27 mouse cellular contexts compared by ENCODE assay signal in the genomic region with DNA sequence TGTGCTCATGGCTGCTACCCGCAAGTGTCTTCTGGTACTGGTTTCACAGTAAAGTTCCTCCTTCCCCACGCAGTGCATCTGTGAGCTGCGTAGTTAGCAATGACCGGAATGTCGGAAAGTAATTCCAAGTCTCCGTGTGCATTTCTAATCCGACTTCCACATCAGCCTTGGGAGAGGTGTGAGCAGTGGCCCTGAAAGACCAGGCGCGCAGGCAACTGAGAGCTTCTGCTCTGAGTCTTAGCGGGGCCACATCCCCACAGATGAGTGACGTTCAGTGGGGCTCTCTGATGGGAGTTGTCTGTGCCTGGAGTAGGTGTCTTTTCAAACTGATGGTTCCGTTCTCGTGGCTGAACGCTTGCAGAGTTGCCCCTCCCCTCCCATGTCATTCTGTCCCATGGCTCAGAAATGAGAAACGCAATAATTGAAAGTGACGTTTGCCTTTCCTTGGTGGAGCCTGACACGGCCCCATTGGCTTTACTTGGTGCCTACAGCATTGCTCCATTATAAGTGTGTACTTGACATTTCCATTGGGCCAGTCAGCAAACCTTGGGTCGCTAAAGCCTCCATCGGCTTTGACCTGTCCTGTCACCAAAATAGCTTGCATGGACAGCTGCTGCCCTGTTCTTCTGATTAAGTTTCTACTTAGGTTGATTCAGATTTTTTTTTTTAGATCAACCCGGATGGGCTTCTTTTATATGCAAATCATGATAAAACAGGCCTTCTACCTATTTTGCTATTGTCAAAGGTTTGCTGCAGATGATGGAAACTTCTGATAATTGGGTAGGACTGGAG. TPM values are rescaled to one million over a fixed set of nuclear protein-coding genes. Genes with fewer than 3 reads are reported as not detected.
DNase-seq lines count a peak whose midpoint lies in the region; ATAC-seq and TF ChIP-seq lines count a peak whose summit lies in the region.
"Had no signal": no experiment of that assay in that cellular context is flagged by ENCODE, and none has a peak within 500 bp of the region (broad histone marks: within the 10 kb centered on the region; RNA-seq: fewer than 3 reads in every experiment).

No protein-coding gene starts in this region.

- no peak overlapping the region for H3K4me3 ChIP-seq in midbrain, embryonic 11.5 days (ENCODE audit: low read depth, low read length)
- H3K4me3 ChIP-seq in midbrain, embryonic 16.5 days (ENCODE audit: low read depth, low read length) = no peak overlapping the region
- H3K4me3 ChIP-seq in heart, embryonic 11.5 days (ENCODE audit: low read depth, low read length) = no peak overlapping the region
- H3K4me3 ChIP-seq in heart, adult 2 months = no peak overlapping the region
- H3K4me3 ChIP-seq: embryonic facial prominence, embryonic 10.5 days; embryonic facial prominence, embryonic 13.5 days; erythroblast, embryonic 14.5 days; forebrain, embryonic 12.5 days; forebrain, embryonic 15.5 days; hindbrain, embryonic 13.5 days; intestine, embryonic 15.5 days had no signal

- no peaks in the 10 kb centered on the region for H3K27me3 ChIP-seq in midbrain, embryonic 11.5 days (ENCODE audit: control insufficient read depth, insufficient read depth, low read length)
- H3K27me3 ChIP-seq in midbrain, embryonic 16.5 days (ENCODE audit: control insufficient read depth, insufficient read depth, low read depth, low read length) = no peaks in the 10 kb centered on the region
- H3K27me3 ChIP-seq in heart, embryonic 11.5 days (ENCODE audit: control insufficient read depth, insufficient read depth, low read length) = no peaks in the 10 kb centered on the region
- no peaks in the 10 kb centered on the region for H3K27me3 ChIP-seq in heart, adult 2 months (ENCODE audit: control insufficient read depth, insufficient read depth, low read length)
- H3K27me3 ChIP-seq: CH12.LX; embryonic facial prominence, embryonic 13.5 days; forebrain, embryonic 12.5 days; forebrain, embryonic 15.5 days; hindbrain, embryonic 13.5 days; intestine, embryonic 15.5 days; Patski had no signal

- no peak for TF ChIP-seq CTCF in heart, adult 2 months (IDR thresholded peaks at IDR 0.05)

- no peak overlapping the region for H3K9ac ChIP-seq in midbrain, embryonic 11.5 days (ENCODE audit: low read length)
- no peak overlapping the region for H3K9ac ChIP-seq in midbrain, embryonic 16.5 days (ENCODE audit: low read depth, low read length)
- no peak overlapping the region for H3K9ac ChIP-seq in heart, embryonic 11.5 days (ENCODE audit: low read depth, low read length)
- H3K9ac ChIP-seq in heart, adult 2 months (ENCODE audit: low read depth, low read length) = no peak overlapping the region
- H3K9ac ChIP-seq: embryonic facial prominence, embryonic 13.5 days; forebrain, embryonic 12.5 days; forebrain, embryonic 15.5 days; hindbrain, embryonic 13.5 days; intestine, embryonic 15.5 days had no signal

- intact Hi-C loops in heart, adult 2 months (cut with DNase I) = no loop called here

- no peak overlapping the region for H3K27ac ChIP-seq in midbrain, embryonic 11.5 days (ENCODE audit: low read depth, low read length)
- no peak overlapping the region for H3K27ac ChIP-seq in midbrain, embryonic 16.5 days (ENCODE audit: low read length)
- H3K27ac ChIP-seq in heart, embryonic 11.5 days (ENCODE audit: low read depth, low read length) = no peak overlapping the region
- H3K27ac ChIP-seq in heart, adult 2 months = no peak overlapping the region
- H3K27ac ChIP-seq: embryonic facial prominence, embryonic 10.5 days; embryonic facial prominence, embryonic 13.5 days; forebrain, embryonic 12.5 days; forebrain, embryonic 15.5 days; hindbrain, embryonic 13.5 days; intestine, embryonic 15.5 days had no signal

- peak; percentile 40 for DNase-seq in gastrocnemius, adult 18-20 months (ENCODE audit: low spot score)
- DNase-seq in gastrocnemius, postnatal 4 days (ENCODE audit: low spot score in 2 of 2) = no peak
- peak; percentile 69 for DNase-seq in midbrain, embryonic 11.5 days (ENCODE audit: low spot score, missing footprints)
- DNase-seq in retina, postnatal 1 day = peak; percentile 32
- no peak for DNase-seq in liver
- no peak for DNase-seq in heart, adult 2 months
- DNase-seq: adrenal gland, adult 2 months; adrenal gland, postnatal 14 days; cerebellum, adult 11 months; cerebellum, adult 2 months; cerebellum, adult 9-11 months; cerebellum, postnatal 25 days; embryo, embryonic 11 days; gastrocnemius, postnatal 14 days had no signal

- TF ChIP-seq POLR2A in heart, adult 2 months (IDR thresholded peaks at IDR 0.05; ENCODE audit: insufficient read depth, low read depth, low read length) = no peak

- ATAC-seq in midbrain, embryonic 11.5 days (ENCODE audit: low FRiP score) = no peak
- ATAC-seq in midbrain, embryonic 16.5 days = no peak
- no peak for ATAC-seq in heart, embryonic 11.5 days (replicated peaks; ENCODE audit: insufficient number of reproducible peaks, low FRiP score, low TSS enrichment)
- ATAC-seq: forebrain, embryonic 15.5 days; hindbrain, embryonic 16.5 days; intestine, embryonic 15.5 days; Patski had no signal

- 85% methylated on average over 20 of the region's 20 CpGs for WGBS in midbrain, embryonic 11.5 days
- 79% methylated on average over 20 of the region's 20 CpGs for WGBS in midbrain, embryonic 16.5 days
- WGBS in heart, embryonic 11.5 days (ENCODE audit: insufficient replicate concordance) = 88% methylated on average over 20 of the region's 20 CpGs
- 91% methylated on average over 20 of the region's 20 CpGs for WGBS in heart, adult 2 months

- H3K79me2 ChIP-seq in heart, adult 2 months (replicated peaks; ENCODE audit: control insufficient read depth, insufficient read depth, low read length) = no peaks in the 10 kb centered on the region

- peaks cover 8% of the 10 kb centered on the region for H3K36me3 ChIP-seq in midbrain, embryonic 11.5 days (ENCODE audit: control insufficient read depth, insufficient read depth, low read length)
- peaks cover 10% of the 10 kb centered on the region; the same call in 1 of the 2 replicates for H3K36me3 ChIP-seq in midbrain, embryonic 16.5 days (ENCODE audit: control insufficient read depth, insufficient read depth, low read length)
- H3K36me3 ChIP-seq in heart, embryonic 11.5 days (ENCODE audit: control insufficient read depth, insufficient read depth, low read length) = peaks cover 7% of the 10 kb centered on the region; the same call in 1 of the 2 replicates
- H3K36me3 ChIP-seq in heart, adult 2 months (ENCODE audit: control insufficient read depth, insufficient read depth, low read length) = no peaks in the 10 kb centered on the region

- no peak for TF ChIP-seq EP300 in heart, adult 2 months (IDR thresholded peaks at IDR 0.05; ENCODE audit: insufficient read depth, low read depth, low read length)

- H3K4me2 ChIP-seq in midbrain, embryonic 11.5 days = no peak overlapping the region
- H3K4me2 ChIP-seq in midbrain, embryonic 16.5 days (ENCODE audit: low read length) = no peak overlapping the region
- no peak overlapping the region for H3K4me2 ChIP-seq in heart, embryonic 11.5 days
- H3K4me2 ChIP-seq: embryonic facial prominence, embryonic 13.5 days; forebrain, embryonic 12.5 days; forebrain, embryonic 15.5 days; hindbrain, embryonic 13.5 days; intestine, embryonic 15.5 days had no signal

- no peaks in the 10 kb centered on the region for H3K4me1 ChIP-seq in midbrain, embryonic 11.5 days (ENCODE audit: control insufficient read depth, insufficient read depth, low read length)
- H3K4me1 ChIP-seq in midbrain, embryonic 16.5 days (ENCODE audit: control insufficient read depth, insufficient read depth, low read length) = no peaks in the 10 kb centered on the region
- peaks cover 2% of the 10 kb centered on the region; the same call in 1 of the 2 replicates for H3K4me1 ChIP-seq in heart, embryonic 11.5 days (ENCODE audit: control insufficient read depth, insufficient read depth, low read length)
- H3K4me1 ChIP-seq in heart, adult 2 months (ENCODE audit: control insufficient read depth, insufficient read depth, low read length) = no peaks in the 10 kb centered on the region
- H3K4me1 ChIP-seq: forebrain, embryonic 12.5 days; forebrain, embryonic 15.5 days had no signal

- H3K9me3 ChIP-seq in midbrain, embryonic 11.5 days (ENCODE audit: control insufficient read depth, low read length) = no peaks in the 10 kb centered on the region
- H3K9me3 ChIP-seq in midbrain, embryonic 16.5 days (replicated peaks; ENCODE audit: control insufficient read depth, low read length, poor library complexity, severe bottlenecking) = no peaks in the 10 kb centered on the region
- H3K9me3 ChIP-seq in heart, embryonic 11.5 days (replicated peaks; ENCODE audit: control insufficient read depth, low read length) = no peaks in the 10 kb centered on the region
- H3K9me3 ChIP-seq: embryonic facial prominence, embryonic 10.5 days; embryonic facial prominence, embryonic 13.5 days; forebrain, embryonic 12.5 days; forebrain, embryonic 15.5 days; G1E; hindbrain, embryonic 13.5 days; intestine, embryonic 15.5 days had no signal

RNA-seq across cellular contexts. Expression of a gene that starts 5.5 kb away (rescaled TPM):
- total RNA-seq in gastrocnemius, adult 18-20 months (2021) = 1 to 10 TPM; 4.3 to 5.6 TPM
- total RNA-seq in gastrocnemius, postnatal 4 days (2021) = 10 to 100 TPM; 10.6 to 11.0 TPM
- polyA plus RNA-seq in midbrain, embryonic 11.5 days (2014; fragmentation: Nextera tagmentation; extraction: Ambion mirVana) = 4.8 and 4.9 TPM in 2 replicates
- 1.8 and 2.2 TPM in 2 replicates for polyA plus RNA-seq in midbrain, embryonic 16.5 days (2015; fragmentation: Nextera tagmentation; extraction: Ambion mirVana)
- polyA plus RNA-seq in heart, embryonic 11.5 days (2014; fragmentation: Nextera tagmentation; extraction: Ambion mirVana) = 3.1 and 3.7 TPM in 2 replicates
- total RNA-seq in heart, adult 2 months (2021) = 1 to 10 TPM; 8.8 to 9.9 TPM
- 0.68 and 1.4 TPM in 2 replicates for polyA plus RNA-seq in heart, adult 2 months (2012; rRNA removed)

Comparison
In these comparisons a context has a peak if more than half of its experiments do, and no peak if none do; other contexts are left out.
1. DNase-seq: peak in gastrocnemius, adult 18-20 months (single experiment), midbrain, embryonic 11.5 days (single experiment) and retina, postnatal 1 day (single experiment); none in gastrocnemius, postnatal 4 days (0 of 2), liver (single experiment) and heart, adult 2 months (0 of 2).